ENCODE assay signal across 9 mouse cellular contexts in genomic region chr2:116075477-116075876, GRCm38 (mm10). TPM values are rescaled to one million over a fixed set of nuclear protein-coding genes. Genes with fewer than 3 reads are reported as not detected.
A peak's percentile ranks its signal among the peaks of the same experiment; 100 is the strongest.
DNase-seq lines count a peak whose midpoint lies in the region; ATAC-seq lines count a peak whose summit lies in the region.
"Had no signal": no experiment of that assay in that cellular context is flagged by ENCODE, and none has a peak within 500 bp of the region (broad histone marks: within the 10 kb centered on the region; RNA-seq: fewer than 3 reads in every experiment).

No protein-coding gene starts in this region.

- peak overlapping the region; percentile 72 for H3K9ac ChIP-seq in heart, embryonic 14.5 days (ENCODE audit: low read length)
- peak overlapping the region; percentile 60 for H3K9ac ChIP-seq in midbrain, embryonic 16.5 days (ENCODE audit: low read depth, low read length)

- peak overlapping the region; percentile 84 for H3K4me2 ChIP-seq in heart, embryonic 14.5 days (ENCODE audit: low read length)
- H3K4me2 ChIP-seq in midbrain, embryonic 16.5 days (ENCODE audit: low read length) = peak overlapping the region; percentile 80

- H3K4me1 ChIP-seq in brown adipose tissue, adult 24 weeks (ENCODE audit: control insufficient read depth, insufficient read depth, insufficient read length, low read length) = peaks cover 4% of the 10 kb centered on the region; the same call in 1 of the 2 replicates
- H3K4me1 ChIP-seq in heart, embryonic 14.5 days (ENCODE audit: control insufficient read depth in 2 of 2, insufficient read depth in 2 of 2, low read length in 2 of 2) = peaks cover 8 to 16% of the 10 kb centered on the region in 2 experiments
- peaks cover 14% of the 10 kb centered on the region for H3K4me1 ChIP-seq in midbrain, embryonic 16.5 days (ENCODE audit: control insufficient read depth, insufficient read depth, low read length)

- H3K36me3 ChIP-seq in heart, embryonic 14.5 days (ENCODE audit: control insufficient read depth, insufficient read depth, low read length) = no peaks in the 10 kb centered on the region
- no peaks in the 10 kb centered on the region for H3K36me3 ChIP-seq in midbrain, embryonic 16.5 days (ENCODE audit: control insufficient read depth, insufficient read depth, low read length)

- no peak overlapping the region for H3K27ac ChIP-seq in brown adipose tissue, adult 24 weeks (replicated peaks; ENCODE audit: low read depth, low read length)
- peak overlapping the region; percentile 43 to 66 for H3K27ac ChIP-seq in heart, embryonic 14.5 days (replicated peaks in 1 of 2; ENCODE audit: control insufficient read depth in 1 of 2, insufficient read depth in 1 of 2, low read depth in 2 of 2, low read length in 2 of 2)
- H3K27ac ChIP-seq in midbrain, embryonic 16.5 days (ENCODE audit: low read length) = peak overlapping the region; percentile 71

- DNase-seq in heart, adult 18-20 months = peak; percentile 14 to 50
- no peak for DNase-seq in heart, adult 9 months (ENCODE audit: low spot score in 2 of 2)
- peak; percentile 66 to 76 for DNase-seq in kidney, postnatal 4 days
- DNase-seq in thymus, postnatal 0 days (ENCODE audit: low spot score) = no peak
- DNase-seq in layer of hippocampus, adult 9-11 months = no peak

- 1% methylated on average over 20 of the region's 20 CpGs for WGBS in heart, embryonic 14.5 days
- under 1% methylated on average over 20 of the region's 20 CpGs for WGBS in midbrain, embryonic 16.5 days

- H3K27me3 ChIP-seq in heart, embryonic 14.5 days (ENCODE audit: control insufficient read depth, insufficient read depth, low read length) = no peaks in the 10 kb centered on the region
- H3K27me3 ChIP-seq in midbrain, embryonic 16.5 days (ENCODE audit: control insufficient read depth, insufficient read depth, low read depth, low read length) = peaks cover 5% of the 10 kb centered on the region; the same call in 1 of the 2 replicates

- H3K4me3 ChIP-seq in brown adipose tissue, adult 24 weeks (ENCODE audit: insufficient read depth, low read depth, low read length) = peak overlapping the region; percentile 67
- peak overlapping the region; percentile 49 to 59 for H3K4me3 ChIP-seq in heart, embryonic 14.5 days (ENCODE audit: control insufficient read depth in 1 of 2, insufficient read depth in 1 of 2, low read depth in 1 of 2, low read length in 2 of 2)
- peak overlapping the region; percentile 37 for H3K4me3 ChIP-seq in midbrain, embryonic 16.5 days (ENCODE audit: low read depth, low read length)

- ATAC-seq in heart, embryonic 14.5 days (ENCODE audit: insufficient number of reproducible peaks, insufficient read depth, low FRiP score, low read depth) = 0 out of 2 replicates have a peak, but pooled peaks have one; percentile 31
- ATAC-seq in midbrain, embryonic 16.5 days = peak; percentile 59

- H3K9me3 ChIP-seq in heart, embryonic 14.5 days (ENCODE audit: control insufficient read depth, low read length) = no peaks in the 10 kb centered on the region
- H3K9me3 ChIP-seq in midbrain, embryonic 16.5 days (replicated peaks; ENCODE audit: control insufficient read depth, low read length, poor library complexity, severe bottlenecking) = no peaks in the 10 kb centered on the region

RNA-seq across cellular contexts. Expression of gene Meis2, which starts 9.8 kb away (rescaled TPM):
- 10 to 100 TPM; 19.1 to 24.3 TPM for total RNA-seq in heart, adult 18-20 months (2021)
- 12.2 and 14.6 TPM in 2 replicates for polyA plus RNA-seq in brown adipose tissue, adult 24 weeks (2012; ENCODE audit: insufficient read depth, insufficient read length, missing spikeins)
- polyA plus RNA-seq in heart, embryonic 14.5 days (2014; fragmentation: Nextera tagmentation; extraction: Ambion mirVana) = 30.8 and 30.9 TPM in 2 replicates
- 62.5 and 70.2 TPM in 2 replicates for polyA plus RNA-seq in midbrain, embryonic 16.5 days (2015; fragmentation: Nextera tagmentation; extraction: Ambion mirVana)
- polyA plus RNA-seq in thymus, postnatal 0 days (2015; fragmentation: Nextera tagmentation; extraction: Ambion mirVana) = 8.2 TPM in 2 replicates
- total RNA-seq: neutrophil, adult 5-6 weeks had no signal

Comparison
In these comparisons a context has a peak if more than half of its experiments do, and no peak if none do; other contexts are left out.
1. DNase-seq: peak in heart, adult 18-20 months (2 of 2) and kidney, postnatal 4 days (2 of 2); none in heart, adult 9 months (0 of 2), thymus, postnatal 0 days (single experiment) and layer of hippocampus, adult 9-11 months (single experiment).
2. Peak in every context shown above with its lines, with median percentiles within 50 percentile points of each other: H3K4me3 ChIP-seq.